Mouse (Mus musculus): ENCODE data around the gene Adam1a. TPM values are rescaled to one million over a fixed set of nuclear protein-coding genes. Genes with fewer than 3 reads are reported as not detected.

Gene Adam1a
- total and polyA plus RNA-seq, 3 experiments: 1.0 to 1.9 TPM; not detected in 1

DNA sequence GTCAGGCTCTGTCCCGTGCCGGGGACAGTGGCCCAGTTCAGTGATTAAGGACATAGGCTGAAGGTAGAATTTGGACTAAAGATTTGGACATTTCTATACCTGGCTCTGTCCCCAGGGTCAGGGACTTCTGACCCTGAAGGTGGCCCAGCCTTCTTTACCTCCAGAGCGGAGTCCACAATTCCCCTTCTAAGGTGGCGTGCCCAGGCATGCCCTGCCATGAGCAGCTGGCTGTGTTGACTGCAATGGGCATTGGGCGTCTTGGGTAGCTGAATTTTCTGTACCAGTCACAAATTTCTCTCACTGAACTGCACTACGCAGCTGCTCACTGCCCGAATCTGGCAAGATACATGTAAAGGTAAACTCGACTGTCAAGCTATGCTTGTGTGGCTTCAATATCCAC is 36.7 kb upstream of the Adam1a start:
- no peak overlapping the region for H3K27ac ChIP-seq (ENCODE audit: control insufficient read depth, low read depth, low read length)
- no peak for TF ChIP-seq TBP (IDR thresholded peaks at IDR 0.05; ENCODE audit: low read depth, low read length)
- no peak for TF ChIP-seq RCOR1 (IDR thresholded peaks at IDR 0.05; ENCODE audit: low read depth, low read length)
- no peak for TF ChIP-seq MYB (IDR thresholded peaks at IDR 0.05; ENCODE audit: low read depth, low read length)
- TF ChIP-seq SMC3 (IDR thresholded peaks at IDR 0.05; ENCODE audit: low read depth, low read length): no peak
- no peak for TF ChIP-seq MEF2A (IDR thresholded peaks at IDR 0.05; ENCODE audit: extremely low read depth, insufficient replicate concordance, low read depth, low read length, poor library complexity, severe bottlenecking)
- TF ChIP-seq USF1 (IDR thresholded peaks at IDR 0.05; ENCODE audit: low read depth, low read length): no peak
- TF ChIP-seq ZNF384 (IDR thresholded peaks at IDR 0.05; ENCODE audit: low read depth, low read length): no peak
- no peak for TF ChIP-seq E2F4 (IDR thresholded peaks at IDR 0.05; ENCODE audit: borderline replicate concordance, low read depth, low read length)
- no peak for TF ChIP-seq USF2 (IDR thresholded peaks at IDR 0.05; ENCODE audit: borderline replicate concordance in 1 of 2, insufficient read depth in 1 of 2, low read depth in 1 of 2, low read length in 2 of 2)
- TF ChIP-seq ELF1 (IDR thresholded peaks at IDR 0.05; ENCODE audit: low read depth, low read length): no peak
- peaks cover 19 to 20% of the 10 kb centered on the region in 2 experiments for H3K4me1 ChIP-seq (ENCODE audit: control insufficient read depth in 1 of 2, insufficient read depth in 2 of 2, low read length in 2 of 2)

DNA sequence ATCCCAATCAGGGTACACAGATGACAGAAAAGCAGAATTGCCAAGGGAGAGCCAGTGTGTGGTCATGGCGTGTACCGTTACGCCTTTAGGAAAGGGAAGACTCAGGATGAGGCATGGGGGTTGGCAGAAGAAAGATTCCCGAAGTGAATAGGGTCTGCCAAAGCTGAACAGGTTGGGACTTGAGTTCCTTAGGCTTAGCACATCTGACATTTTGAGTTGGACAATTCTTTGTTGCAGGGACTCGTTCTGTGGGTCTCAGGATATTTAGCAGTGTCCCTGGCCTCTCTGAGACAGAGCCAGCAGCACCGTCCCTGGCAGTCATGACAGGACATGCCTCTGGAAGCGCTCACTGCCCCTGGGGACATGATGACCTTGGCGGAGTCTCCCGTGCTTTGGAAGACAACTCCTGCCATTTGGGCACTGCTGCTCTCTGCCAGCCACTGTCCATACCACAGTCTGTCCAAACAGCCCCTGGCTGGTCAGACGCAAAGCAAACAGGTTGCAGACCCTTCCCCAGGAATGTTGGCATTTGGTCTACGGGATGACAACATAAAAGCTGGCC is 31.7 kb upstream of the Adam1a start:
- no peak for DNase-seq (ENCODE audit: low read depth, low spot score)
- Histone ChIP-seq H3K9ac (ENCODE audit: control insufficient read depth, low read depth, low read length, poor library complexity, severe bottlenecking) (no peak overlapping the region), H3K27me3 (ENCODE audit: control insufficient read depth in 1 of 2, insufficient read depth in 2 of 2, low read length in 2 of 2) (no peaks in the 10 kb centered on the region), H3K4me1 (ENCODE audit: control insufficient read depth in 1 of 2, insufficient read depth in 2 of 2, low read length in 2 of 2) (no peaks in the 10 kb centered on the region), H3K79me2 (ENCODE audit: control insufficient read depth, insufficient read depth, low read length, poor library complexity) (no peaks in the 10 kb centered on the region), H3K4me3 (ENCODE audit: control insufficient read depth in 1 of 2, insufficient read depth in 1 of 2, low read depth in 2 of 2, low read length in 2 of 2) (no peak overlapping the region), H3K27ac (ENCODE audit: control insufficient read depth, low read depth, low read length) (no peak overlapping the region), H3K36me3 (ENCODE audit: control insufficient read depth in 1 of 2, insufficient read depth in 2 of 2, low read length in 2 of 2) (no peaks in the 10 kb centered on the region; a peak in 2 of 4 replicates), H3K9me3 (replicated peaks; ENCODE audit: insufficient read depth, low read length) (no peaks in the 10 kb centered on the region)
- TF ChIP-seq MYB (IDR thresholded peaks at IDR 0.05; ENCODE audit: low read depth, low read length) (no peak), ZKSCAN1 (IDR thresholded peaks at IDR 0.05; ENCODE audit: low read depth, low read length) (no peak), ZNF384 (IDR thresholded peaks at IDR 0.05; ENCODE audit: low read depth, low read length) (no peak), NELFE (IDR thresholded peaks at IDR 0.05; ENCODE audit: low read depth, low read length) (no peak), USF1 (IDR thresholded peaks at IDR 0.05; ENCODE audit: low read depth, low read length) (no peak), EP300 (IDR thresholded peaks at IDR 0.05; ENCODE audit: low read depth in 1 of 2, low read length in 2 of 2) (no peak), RAD21 (IDR thresholded peaks at IDR 0.05; ENCODE audit: low read depth, low read length) (no peak), CHD2 (IDR thresholded peaks at IDR 0.05; ENCODE audit: low read length) (no peak), GABPA (IDR thresholded peaks at IDR 0.05; ENCODE audit: low read depth, low read length) (no peak), MAZ (IDR thresholded peaks at IDR 0.05; ENCODE audit: low read depth, low read length) (no peak), ZC3H11A (IDR thresholded peaks at IDR 0.05; ENCODE audit: low read depth, low read length) (no peak), MEF2A (IDR thresholded peaks at IDR 0.05; ENCODE audit: extremely low read depth, insufficient replicate concordance, low read depth, low read length, poor library complexity, severe bottlenecking) (no peak), SMC3 (IDR thresholded peaks at IDR 0.05; ENCODE audit: low read depth, low read length) (no peak)

More for the DNA sequence above, 36.7 kb upstream of the Adam1a start:
- no peaks in the 10 kb centered on the region for H3K27me3 ChIP-seq (ENCODE audit: control insufficient read depth in 1 of 2, insufficient read depth in 2 of 2, low read length in 2 of 2)
- DNase-seq (ENCODE audit: low read depth, low spot score): no peak
- no peak overlapping the region for H3K4me3 ChIP-seq (ENCODE audit: control insufficient read depth in 1 of 2, insufficient read depth in 1 of 2, low read depth in 2 of 2, low read length in 2 of 2)
- H3K9me3 ChIP-seq (replicated peaks; ENCODE audit: insufficient read depth, low read length): no peaks in the 10 kb centered on the region
- no peak overlapping the region for H3K9ac ChIP-seq (ENCODE audit: control insufficient read depth, low read depth, low read length, poor library complexity, severe bottlenecking)
- H3K79me2 ChIP-seq (ENCODE audit: control insufficient read depth, insufficient read depth, low read length, poor library complexity): peaks cover 4% of the 10 kb centered on the region; the same call in 1 of the 2 replicates
- H3K36me3 ChIP-seq (ENCODE audit: control insufficient read depth in 1 of 2, insufficient read depth in 2 of 2, low read length in 2 of 2): peaks cover 0 to 23% of the 10 kb centered on the region in 2 experiments

All from MEL (cell line).